Mouse (Mus musculus): Measurements from ENCODE around the gene Zfp462.
A peak's percentile ranks its signal among the peaks of the same experiment; 100 is the strongest.

Zfp462 gene

DNA sequence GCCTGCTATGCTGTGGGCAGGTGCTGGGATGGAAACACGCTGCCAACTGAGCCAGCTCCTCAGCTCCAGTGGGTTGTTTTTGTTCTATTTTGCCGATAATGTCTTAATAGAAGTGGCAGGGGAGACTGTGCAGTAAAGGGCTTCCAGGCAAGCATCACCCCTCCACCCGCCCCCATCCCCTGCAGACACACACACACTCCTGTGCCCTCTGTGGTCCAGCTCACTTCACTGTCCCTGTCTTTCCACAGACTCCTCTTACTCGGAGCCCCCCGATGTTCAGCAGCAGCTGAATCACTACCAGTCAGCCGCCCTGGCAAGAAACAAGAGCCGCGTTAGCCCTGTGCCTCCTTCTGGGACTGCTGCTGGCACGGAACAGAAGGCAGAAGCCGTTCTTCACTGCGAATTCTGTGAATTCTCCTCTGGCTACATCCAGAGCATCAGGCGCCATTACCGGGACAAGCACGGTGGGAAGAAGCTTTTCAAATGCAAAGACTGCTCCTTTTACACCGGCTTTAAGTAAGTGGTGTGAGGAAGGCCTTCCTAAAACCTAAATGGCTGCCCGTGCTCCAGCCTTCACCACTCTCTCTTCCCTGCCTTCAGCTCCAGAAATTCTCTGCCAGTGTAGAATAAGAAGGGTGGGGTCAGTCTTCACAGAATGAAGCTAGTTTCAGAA, 105.2 kb downstream of the Zfp462 start:
- peak; percentile 51 for DNase-seq

DNA sequence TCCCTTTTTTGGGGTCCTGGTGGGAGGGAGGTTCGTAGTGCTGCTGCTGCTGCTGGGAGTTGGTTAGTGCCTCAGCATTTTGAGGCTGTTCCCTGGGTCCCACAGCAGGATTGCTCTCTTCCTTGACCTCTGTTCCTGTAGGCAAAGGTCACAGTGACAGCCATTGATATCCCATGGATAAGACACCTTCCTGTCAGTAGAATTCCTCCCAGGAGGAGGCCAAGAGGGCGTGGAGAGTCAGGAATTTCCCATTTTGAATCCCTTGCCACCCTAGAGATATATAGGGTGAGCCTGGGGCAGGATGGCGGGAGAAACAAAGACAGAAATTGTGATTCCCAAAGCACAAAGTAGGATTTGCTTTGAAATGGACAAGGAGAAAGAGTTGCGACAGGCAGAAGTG, 106.5 kb downstream of the Zfp462 start:
- DNase-seq = no peak

DNA sequence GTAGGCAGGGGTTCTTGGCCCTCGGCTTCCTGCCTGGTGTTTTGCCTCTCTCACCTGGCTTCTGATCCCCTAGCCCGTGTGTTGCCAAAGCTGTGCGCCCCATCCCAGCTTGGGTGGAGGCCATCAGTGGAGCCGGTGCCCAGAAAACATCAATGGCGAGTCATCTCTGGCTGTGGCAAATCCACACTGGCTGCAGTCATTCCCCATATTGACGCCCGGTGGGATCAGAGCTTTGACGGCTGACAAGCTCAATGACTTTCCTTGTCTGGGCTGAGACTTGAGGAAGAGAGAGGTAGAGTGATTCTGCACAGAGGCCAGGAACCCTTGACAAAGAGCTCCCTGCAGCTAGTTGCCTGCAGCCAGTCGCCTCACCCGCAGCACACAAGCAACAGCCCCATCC, 107.8 kb downstream of the Zfp462 start:
- no peak for DNase-seq

DNA sequence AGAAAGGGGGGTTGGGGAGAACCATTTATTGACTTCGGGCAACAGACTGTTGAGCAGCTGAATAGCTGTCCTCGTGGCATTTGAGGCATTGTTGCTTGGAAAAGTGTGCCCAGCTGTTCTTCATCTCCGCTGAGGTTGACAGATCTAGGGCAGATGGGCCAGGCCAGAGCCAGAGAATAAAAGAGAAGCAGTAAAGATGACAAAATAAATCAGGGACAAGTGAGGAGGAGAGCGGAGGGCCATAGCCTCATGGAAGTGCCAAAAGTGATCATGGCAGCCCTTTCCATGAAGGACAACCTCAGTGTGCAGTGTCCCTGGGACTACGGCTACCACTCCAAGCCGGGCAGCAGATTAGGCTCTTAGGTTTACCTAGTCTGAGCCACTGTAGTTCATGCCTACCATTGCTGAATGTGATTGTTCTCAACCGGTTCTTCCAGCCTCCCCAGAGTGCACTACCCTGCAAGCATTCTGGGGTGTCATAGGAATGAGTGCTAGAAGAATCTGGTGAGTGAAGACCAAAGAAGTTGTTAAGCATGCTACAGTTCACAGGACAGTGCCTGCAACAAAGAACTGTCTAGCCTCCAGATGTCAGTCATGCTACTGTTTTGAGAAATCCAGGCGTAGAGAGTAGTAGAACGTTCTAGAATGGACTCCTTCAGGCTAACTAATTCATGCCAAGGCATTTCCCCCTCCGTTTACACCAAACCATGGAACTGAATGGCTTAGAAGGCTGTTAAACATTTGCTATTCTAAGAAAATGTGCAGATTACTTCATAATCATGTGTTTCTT, 113.0 kb downstream of the Zfp462 start:
- no peak for DNase-seq

DNA sequence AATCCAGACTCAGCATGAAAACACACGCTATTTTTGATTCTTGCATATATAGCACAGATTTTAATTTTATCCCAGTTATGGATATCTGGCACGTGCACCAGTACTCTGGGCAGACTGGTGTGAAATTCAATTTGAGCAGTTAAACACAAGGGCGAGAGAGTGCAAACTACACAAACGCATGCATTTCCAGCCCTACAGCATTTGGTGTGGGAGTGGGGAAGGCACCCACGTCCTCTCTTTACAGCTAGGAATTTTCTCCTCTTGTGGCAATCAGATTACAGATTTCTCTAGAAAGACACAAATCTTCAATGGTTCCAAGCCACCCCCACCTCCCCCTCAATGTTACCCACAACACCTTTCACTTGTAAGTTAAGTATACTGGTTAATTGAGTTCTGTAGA, 114.1 kb downstream of the Zfp462 start:
- peak; percentile 38 for DNase-seq

DNA sequence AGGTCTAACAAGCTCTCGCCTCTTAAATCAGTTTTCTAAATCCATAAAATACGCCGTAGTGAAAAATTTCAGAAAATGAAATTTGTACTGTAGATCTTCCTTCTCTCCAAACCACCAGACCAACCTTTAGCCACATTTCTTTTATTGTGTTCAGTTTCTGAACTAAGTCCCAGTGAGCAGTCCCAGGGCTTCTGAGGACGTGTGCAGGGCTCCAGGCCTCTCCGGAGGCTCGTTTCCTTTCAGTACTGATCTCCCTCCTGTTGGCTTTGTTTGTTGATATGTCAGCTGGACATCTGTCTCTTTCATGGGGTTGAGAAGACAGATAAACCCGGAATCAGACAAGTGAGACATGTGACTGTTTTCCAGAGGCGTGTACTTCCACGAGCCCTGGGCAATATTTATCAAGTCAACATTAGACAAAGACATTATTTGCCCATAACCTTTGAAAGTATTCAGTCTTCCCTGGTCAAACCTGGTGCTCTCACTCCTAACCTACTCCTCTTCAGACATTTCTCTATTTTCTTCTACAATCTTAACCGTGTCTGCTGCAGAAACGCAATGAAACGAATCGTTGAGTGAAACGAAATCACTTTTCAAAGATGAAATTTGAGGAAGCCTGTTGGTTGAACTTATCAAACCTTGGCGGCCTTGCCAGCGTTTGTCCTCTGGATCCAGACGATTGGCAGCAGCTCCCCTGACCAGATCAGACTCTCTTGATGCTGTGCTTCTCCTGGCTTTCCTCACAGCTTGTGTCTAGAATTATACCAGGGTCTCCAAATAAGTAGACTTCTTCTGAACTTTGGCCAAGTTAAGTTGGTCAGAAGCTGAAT, 121.7 kb downstream of the Zfp462 start:
- no peak for DNase-seq

DNA sequence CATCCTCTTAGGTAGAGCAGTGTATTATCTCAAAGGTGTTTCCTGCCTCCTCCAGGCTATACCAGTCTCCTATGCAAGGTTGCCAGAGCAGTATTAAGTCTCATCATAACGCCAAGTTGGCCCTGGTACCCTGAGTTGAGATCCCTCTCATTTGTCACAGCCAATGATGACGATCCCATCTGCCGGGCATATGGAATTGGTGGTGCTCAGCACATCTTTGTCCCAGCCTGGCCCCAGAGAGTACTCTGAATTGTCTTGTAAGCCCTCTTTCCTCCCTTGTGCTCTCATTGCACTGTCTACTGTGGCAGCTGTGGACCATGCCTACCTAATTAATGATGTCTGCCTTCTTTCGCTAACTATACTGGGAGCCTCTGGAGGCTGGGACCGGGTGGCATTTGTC, 126.7 kb downstream of the Zfp462 start:
- DNase-seq = no peak

DNA sequence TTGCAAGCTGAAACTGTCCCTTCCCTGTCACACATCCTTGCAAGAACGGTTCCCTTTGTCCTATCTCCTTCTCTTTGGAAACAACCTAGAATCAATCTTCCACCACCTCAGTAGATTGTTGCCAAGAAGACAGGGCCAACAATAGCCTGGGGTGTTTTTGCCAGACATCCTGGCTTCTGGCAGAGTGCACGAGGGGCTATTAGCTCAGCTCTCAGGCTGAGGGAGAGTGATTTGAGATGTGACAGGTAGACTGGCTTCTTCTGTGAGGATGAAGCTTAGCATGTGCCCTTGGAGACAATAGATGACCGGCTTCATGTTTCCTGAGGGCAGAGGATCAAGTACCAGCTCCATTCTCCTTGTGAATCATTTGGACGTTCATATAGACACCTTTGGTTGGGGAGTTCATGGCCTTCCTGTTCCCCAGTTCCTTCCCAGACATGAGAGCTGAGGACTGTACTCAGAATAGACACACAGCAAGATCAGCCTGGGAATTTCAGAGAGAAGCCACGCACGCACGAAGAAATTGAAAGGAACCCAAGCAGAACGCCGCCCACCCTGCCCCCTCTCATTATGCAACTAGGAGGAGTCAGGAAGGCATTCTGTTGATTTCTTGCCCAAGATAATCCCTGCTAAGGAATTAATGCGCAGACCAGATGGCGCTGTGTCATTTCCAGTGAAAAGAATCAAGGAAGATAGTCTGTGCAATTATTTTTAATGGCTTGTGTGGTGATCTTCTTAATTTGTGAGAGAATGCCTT, 132.5 kb downstream of the Zfp462 start:
- DNase-seq = peak; percentile 75

DNA sequence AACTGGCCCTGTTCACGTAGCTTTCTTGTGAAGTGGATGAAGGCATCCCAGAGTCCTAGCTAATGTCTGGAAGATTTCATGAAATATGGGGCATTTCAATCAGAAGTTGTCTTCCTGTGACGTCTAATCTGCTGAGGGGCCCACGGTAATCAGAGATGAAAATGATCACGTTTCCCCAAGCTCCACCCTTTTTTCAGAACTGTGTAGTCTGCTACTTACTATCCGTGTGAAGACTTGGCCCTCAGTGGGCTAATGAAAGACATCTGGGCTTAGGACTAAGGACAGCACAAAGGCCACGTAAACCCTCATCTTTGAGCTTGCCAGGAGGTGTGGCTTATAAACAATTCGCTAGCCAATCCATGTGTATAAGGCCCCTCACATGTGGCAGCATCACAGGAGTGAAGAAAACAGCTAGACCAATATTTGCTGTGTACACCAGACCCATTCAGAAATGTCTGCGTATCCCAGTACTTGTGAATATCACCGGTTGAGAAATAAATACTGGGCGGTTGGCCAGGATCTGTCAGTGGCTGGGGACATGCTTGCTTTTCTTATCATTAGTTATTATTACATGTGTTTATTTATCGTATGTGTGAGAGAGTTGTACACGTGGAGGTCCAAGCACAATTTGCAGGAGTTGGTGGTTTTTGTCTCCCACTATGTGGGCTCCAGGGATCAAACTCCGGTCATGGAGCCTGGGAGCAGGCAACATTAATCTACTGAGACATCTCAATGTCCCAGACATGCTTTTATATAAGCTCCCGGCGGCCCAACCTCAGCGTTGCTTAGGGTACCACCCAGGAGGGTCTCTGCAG, 133.3 kb downstream of the Zfp462 start:
- DNase-seq = no peak

DNA sequence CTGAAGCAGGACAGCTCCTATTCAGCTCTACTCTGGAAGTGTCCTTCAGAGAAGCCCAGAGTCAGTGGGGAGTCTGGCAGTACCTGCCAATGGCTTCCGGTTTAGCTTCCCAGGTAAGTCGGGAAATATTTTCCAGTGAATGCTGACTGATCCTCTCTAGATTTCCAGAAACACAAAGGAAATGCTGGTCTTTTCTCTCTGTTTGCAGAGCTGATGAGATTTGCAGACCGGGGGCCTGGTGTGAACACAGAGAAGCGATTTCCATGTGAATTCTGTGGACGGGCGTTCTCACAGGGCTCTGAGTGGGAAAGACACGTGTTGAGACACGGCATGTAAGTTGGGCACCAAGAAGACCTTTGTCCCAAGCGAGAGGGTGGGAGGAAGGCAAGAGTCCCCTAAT, 134.2 kb downstream of the Zfp462 start:
- DNase-seq = no peak

DNA sequence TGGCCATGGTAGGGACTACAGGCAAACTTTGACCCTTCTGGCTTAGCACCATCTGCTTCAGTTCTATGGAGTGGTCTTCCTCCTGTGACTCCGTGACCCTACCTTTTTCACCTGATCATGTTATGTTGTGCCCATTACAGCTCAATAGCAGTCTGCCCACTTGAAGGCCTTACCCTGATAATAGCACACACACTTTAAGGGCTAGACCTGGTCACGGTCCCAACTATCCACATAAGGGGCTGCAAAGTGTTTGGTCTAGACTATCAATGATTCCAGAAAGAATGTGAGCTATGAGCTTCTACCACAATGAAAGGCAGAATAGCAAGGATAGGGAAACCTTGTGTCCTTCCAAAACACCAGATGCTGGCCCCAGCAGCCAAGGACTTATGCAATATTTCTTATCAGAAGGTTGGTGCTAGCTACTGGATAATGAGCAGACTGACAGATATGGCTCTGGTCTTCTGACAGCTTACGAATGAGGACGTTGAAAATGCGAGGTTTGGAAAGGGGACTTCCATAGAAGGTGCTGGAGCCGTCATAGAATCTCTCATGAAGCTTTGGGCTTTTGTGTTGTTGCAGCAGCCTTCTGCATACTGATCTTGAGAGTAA, 139.3 kb downstream of the Zfp462 start:
- DNase-seq = no peak

DNA sequence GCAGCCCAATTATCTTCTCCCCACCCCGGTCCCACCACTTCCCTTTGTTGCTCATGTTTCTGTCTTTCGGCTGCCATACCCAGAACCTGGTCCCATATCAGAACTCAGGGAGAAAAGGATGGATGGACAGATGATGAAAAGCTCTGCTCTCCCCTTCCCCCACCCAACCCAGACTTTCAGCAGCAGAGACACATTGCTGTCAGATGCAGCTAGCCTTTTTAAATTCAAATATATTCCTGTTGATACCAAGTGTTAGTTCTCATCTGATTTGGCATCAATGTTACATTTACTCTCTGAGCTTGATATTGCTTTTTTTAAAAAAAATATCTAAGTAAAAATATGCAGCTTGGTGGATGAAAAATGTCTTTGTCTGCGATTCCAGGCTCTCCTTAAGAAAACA, 143.3 kb downstream of the Zfp462 start:
- DNase-seq = no peak

DNA sequence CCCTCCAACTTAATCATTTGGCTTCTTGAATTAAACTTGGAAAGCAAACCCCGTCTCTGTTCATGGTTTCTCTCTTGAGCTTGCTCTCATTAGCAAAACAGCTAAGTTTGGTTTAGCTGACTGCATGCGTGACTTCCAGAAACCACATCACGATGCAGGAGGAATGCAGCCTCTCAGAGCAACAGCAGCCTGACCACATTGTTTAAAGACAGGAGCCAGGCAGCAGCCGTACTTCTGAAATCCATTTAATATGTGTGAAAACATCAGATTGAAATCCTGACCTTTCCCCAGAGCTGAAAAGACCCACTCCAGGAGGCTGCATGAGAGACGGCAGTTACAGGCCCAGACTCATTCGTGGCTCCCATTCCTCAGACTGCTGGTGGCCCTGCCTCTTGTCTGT, 144.1 kb downstream of the Zfp462 start:
- DNase-seq = no peak

DNA sequence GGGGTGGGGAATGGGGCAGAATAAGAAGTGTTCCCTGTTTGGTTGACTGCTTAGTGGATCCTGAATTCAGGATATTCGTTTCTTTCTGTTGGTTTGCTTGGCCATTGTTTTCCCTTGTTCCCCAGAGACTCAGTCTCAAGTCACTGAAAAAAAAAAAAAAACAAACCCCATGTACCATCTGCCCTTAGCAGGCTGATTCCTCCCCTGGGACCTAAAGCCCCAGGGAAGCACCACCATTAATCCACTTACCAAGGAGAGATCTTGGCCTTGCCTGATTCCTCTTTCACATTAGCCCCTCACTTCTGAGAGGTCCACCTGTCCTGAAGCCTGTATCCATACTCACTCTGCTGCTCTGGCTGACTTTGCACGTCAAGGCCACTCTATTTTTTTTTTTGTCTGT, 152.3 kb downstream of the Zfp462 start:
- no peak for DNase-seq

DNA sequence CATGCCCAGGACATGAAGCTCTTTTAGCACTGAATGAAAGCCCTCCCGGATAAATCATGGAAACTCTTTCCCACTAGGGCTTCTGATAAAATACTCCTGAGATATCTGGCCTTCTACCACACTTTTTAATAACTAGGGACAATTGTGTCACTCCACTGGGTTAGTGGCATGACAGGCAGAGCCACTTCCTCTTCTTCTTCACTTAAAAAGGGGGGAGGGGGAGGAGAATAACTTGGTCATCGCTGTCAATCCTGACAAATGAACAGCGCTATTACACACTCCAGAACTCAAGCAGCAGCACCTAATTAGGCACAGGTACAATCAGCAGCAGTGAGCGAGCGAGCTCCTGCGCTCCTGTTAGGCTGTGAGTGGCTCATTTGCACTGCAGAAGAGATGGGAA, 153.5 kb downstream of the Zfp462 start:
- DNase-seq = no peak

DNA sequence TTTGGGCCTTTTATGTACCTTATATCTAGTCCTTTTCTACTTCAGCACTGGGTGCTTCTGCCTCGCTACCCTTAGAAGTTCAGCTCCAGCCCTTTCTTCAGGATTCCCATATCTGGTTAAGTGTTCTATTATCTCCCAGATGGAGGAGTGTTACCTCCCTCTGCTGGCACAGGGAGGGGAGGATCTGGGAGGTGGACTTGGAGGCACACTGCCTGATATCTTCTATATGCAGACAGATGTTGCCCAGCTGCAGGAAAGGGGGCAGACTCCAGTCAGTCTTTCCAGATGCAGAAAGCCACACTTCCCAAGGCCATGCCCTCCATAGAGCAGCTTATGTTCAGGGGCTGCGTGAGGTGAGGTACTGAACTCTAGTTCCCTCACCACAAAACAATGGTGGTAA, 156.0 kb downstream of the Zfp462 start:
- no peak for DNase-seq

DNA sequence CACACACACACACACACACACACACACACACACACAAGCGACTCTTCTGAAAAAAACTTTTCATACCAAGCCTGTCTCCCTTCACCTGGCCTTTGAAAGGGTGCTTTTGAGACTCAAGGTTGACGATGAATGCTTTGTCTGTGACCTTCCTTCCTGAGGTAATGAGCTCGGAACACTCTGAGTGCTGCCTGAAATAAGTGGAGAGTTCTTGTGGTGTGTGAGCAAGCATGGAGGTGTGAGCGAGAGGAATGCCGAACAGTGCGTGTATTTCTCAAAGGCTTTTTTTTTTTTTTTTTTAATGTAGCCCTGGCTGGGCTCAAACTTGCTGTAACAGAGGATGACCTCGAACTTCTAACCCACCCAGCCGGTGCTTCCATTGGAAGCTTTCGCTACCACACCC, 156.8 kb downstream of the Zfp462 start:
- DNase-seq = no peak

DNA sequence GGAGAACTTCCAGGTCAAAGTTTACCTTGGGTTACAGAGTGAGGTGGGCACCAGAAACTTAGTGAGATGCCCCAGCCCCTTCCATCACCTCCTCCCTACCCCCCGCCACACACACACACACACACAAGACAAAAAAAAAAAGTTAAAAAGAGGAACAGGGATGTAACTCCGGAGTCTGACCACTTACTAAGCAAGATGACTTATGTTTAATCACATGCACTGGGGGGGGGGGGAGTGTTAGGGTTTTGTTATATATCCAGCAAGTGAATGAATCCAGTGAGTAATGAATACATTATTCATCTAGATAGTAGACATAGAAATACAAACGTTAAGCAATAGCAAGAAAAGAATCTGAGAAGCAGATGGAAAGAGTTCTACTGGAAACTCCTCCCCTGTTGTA, 157.5 kb downstream of the Zfp462 start:
- no peak for DNase-seq

DNA sequence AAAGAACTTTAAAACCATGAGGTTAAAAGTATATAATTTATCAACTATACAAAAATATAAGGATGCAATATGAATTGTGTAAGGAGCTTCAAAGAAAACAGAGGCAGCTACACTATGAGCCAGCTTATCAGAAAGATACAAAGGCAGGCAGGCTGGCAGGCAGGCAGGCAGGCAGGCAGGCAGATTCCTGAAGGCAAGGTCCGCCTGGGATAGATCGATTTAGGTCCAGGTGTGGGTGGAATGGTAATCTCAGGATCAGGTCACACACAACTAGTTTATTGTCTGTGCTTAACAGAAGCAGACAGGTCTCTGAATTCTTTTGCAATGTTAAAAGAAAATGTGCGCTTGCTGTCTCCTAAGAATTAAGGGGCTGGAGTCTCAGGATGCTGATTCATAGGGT, 158.7 kb downstream of the Zfp462 start:
- DNase-seq = no peak

DNA sequence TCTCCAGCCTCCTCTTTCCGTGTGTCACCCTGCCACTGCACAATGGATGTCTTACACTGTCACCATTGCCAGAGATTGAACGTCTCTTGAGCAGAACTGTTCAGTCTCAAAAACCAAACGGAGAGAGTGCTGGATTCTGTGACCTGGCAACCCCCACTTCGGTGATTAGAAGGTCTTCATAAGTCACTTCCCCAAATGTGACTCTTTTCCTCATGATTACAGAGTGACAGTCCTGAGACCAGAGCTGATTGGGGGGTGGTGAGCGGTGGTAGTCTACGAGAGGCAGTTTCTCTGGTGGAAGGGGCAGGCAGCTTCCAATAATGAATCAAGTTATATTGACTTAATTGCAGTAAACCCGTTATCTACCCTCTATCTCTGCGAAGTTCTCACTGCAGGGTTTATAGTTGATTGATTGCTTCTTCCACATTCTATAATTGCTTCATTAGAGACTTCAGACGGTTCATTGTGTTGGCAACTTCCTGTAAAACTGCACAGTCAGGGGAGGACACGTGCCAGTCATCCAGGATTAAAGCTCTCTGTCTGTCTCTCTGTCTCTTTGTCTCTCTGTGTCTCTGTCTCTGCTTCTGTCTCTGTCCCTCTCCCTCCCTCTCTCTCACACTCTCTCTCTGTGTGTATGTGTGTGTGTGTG, 173.1 kb downstream of the Zfp462 start:
- DNase-seq = no peak

DNA sequence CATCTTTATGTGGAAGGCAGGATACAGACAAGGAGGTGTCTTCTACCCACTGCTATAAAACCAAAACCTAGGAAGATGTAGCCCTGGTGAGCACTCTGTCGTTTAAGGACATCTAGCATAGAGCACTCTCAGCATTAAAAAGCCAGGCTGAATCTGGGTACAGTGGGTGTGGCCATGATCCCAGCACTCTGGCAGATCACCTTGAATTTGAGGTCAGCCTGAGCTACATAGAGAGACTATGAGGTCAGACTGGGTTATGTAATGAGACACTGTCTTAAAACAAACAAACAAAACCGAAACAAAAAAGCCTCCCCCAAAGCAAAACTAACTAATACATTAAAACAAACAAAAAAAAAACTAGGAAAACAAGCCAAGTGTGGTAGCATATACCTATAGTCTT, 176.3 kb downstream of the Zfp462 start:
- no peak for DNase-seq
